Mouse (Mus musculus) CD4-positive helper T cell, adult 2 months (primary cell): ENCODE results near the gene Zc2hc1b.

Experiments
- DNase-seq: peaks from one replicate; pipeline ENCODE4 v3.0.0-alpha.2; 2012; ENCODE audit warnings: low read depth, missing footprints, low spot score

Gene Zc2hc1b

DNA sequence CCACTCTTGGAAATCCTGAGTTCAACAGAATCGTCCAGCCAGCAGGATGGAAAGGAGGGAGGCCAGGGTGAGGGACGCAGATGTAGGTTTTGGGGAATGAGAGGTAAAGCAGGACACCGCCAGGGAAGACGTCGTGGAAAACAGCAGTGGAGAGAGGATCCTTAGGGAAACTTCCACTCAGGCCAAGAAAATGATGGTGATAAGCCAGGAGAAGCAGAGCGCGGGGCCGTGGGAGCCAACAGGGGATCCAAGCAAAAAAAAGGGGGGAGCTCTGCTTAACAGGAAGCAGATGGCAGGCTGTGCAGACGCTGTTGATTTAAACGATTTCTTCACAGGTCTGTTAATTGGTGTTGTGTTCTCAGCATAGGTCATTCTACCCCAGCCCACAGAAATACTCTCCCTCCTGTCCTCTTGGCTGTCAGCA lies 5.0 kb downstream of the Zc2hc1b start:
- DNase-seq = no peak

DNA sequence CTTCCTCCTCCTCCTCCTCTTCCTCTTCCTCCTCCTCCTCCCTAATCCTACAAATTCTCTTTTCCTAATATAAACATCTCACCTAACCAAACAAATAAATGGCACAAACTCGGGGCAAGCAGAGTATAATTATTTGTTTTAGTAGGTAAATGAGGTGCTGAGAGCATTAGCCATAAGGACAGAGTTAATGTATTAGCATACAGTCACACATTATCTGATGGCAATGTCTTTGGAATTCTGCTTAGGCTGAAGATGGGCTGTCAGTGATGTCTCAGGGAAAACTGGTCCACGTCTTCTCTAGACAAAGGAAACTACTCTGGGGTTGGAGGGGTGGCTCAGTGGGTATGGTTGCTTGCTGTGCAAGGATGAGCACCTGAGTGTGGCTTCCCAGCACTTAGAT lies 6.4 kb downstream of the Zc2hc1b start:
- no peak for DNase-seq

DNA sequence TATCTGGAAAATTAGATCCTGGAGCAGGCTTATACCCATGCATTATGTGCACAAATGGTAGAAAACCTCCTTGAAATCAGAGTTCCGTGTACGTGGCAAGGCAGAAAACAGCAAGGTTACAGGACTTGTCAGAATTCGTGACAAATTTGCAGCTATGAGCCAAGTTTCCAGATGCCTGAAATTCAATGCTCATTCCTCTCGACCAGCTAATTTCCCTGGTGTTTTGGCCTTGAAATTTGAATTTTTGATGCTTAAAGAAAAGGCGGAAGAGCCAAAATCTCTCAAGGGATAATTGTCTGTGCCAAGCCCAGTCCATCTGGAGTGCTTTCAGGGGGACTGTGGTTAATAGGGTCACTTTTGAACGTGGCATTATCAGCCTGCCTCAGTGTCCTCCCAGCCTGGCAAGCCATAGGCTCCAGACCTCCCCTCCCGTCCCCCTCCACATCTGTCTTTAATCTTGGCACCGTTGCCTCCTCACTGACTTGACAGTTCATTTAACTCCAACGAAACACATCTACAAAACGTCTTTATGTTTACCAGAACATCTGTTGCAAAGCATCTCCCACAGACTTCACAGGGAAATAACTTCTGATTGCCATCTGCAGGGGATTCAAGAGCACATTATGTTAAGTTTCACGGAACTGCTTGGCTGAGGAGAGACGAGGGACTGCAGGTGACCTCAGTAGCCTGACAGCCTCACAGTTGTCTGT lies 6.9 kb downstream of the Zc2hc1b start:
- DNase-seq = no peak

GRCm38 (mm10) chr10:13168461-13168860 lies 9.4 kb downstream of the Zc2hc1b start:
- no peak for DNase-seq

GRCm38 (mm10) chr10:13162031-13162430 lies 15.8 kb downstream of the Zc2hc1b start:
- DNase-seq = no peak

- no peak for DNase-seq
These were observed 16.9 kb downstream of the Zc2hc1b start for GRCm38 (mm10) chr10:13160913-13161312.

- DNase-seq = no peak
These were observed 22.4 kb downstream of the Zc2hc1b start for GRCm38 (mm10) chr10:13155377-13155776.

- no peak for DNase-seq
These were observed 24.9 kb downstream of the Zc2hc1b start for GRCm38 (mm10) chr10:13152811-13153364.

DNA sequence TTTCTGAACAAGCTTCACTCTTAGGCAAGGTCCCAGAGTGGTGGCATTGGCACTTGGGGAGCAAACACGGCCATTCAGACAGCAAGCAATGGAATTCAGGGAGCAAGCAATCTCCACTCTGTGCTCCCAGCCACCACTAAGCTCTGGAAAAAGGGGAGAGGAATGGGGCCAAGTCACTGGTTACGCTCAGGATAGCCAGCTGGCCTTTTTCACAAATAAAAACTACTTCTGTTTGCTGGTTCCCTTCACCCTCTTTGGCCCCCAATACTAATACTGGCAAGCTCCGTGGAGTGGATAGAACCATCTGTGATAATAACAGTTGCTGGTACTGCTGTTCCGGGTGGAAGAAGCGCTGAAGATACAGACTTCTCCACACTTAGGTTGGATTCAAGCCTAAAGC lies 26.5 kb downstream of the Zc2hc1b start:
- DNase-seq = no peak

GRCm38 (mm10) chr10:13150435-13150834 lies 27.4 kb downstream of the Zc2hc1b start:
- DNase-seq = no peak

DNA sequence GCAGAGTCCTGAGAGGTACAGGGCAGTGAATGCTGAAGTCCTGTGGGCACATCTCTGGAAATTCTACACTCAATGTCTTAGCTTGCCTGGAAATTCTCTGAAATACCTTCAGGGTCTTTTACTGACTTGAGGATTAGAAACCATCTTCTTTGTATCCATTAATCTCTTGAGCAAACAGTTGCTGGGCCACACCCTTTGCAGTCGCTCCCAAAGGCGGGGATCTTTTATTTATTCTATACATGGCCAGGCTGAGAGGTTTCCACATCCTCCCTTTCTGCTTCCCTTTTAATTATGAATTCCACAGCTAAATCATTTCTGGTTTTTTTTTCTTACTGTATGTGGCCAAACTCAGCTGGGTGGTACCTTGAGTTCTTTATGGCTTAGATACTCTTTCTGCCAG lies 37.4 kb downstream of the Zc2hc1b start:
- DNase-seq = no peak

DNA sequence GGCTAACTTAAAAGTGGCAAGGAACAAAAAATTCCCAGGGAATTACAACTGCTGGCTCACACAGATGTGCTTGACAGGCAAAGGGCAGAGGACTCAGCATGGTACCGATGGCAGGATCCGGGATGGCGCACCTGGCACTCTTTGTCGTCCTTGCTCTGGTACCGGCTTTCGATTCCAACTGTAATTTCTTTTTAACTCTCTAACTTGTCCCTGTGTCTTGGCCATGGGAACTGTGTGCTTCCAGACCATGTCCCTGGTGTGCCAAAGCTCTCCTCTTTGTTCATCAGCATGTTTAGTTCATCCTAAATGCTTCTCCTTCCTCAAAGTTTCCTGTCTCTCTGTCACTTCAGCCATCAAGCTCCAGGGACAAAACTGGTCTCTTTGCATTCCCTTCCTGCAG lies 39.9 kb downstream of the Zc2hc1b start:
- no peak for DNase-seq

GRCm38 (mm10) chr10:13135751-13136150 lies 42.1 kb downstream of the Zc2hc1b start:
- no peak for DNase-seq

DNA sequence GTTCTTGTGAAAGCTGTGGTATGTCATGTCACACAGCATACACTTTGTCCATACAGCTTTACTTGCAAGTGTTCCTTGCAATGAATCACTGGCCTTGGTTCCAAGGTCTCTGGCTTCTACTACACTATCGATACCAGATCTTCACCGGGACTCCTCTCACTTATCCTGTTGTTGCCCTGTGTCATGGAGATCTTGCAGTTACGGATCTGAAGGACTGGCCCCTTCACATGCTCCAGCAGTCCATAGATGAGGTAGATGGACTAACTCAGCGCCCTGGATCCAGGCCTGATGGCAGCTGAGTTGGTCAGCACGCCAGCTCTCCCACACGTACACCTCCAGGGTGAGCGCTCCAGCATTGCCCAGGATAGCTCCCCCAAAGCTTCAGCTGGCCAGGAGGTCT lies 42.5 kb downstream of the Zc2hc1b start:
- no peak for DNase-seq

GRCm38 (mm10) chr10:13133850-13134249 lies 44.0 kb downstream of the Zc2hc1b start:
- DNase-seq = no peak

GRCm38 (mm10) chr10:13127946-13128345 lies 49.9 kb downstream of the Zc2hc1b start:
- no peak for DNase-seq

- DNase-seq = no peak
These were observed 50.5 kb downstream of the Zc2hc1b start for GRCm38 (mm10) chr10:13127335-13127734.

DNA sequence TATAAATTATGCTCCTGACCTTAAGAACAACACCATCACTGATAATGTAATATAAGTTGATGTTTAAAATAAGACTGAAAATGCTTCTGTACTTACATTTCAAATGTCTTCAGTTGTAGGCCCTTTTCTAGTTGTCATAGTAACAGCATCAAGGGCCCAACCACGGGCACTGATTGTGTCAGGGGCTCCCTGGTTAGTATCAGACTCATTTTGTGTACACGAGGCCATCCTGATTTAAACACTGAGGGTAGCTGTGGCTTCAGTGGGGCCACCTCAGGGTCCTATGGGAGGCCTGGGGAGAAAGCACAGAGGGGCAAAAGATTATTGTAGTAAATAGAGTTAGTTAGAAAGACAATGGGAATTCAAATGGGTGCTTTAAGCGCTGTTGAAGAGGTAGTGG lies 52.0 kb downstream of the Zc2hc1b start:
- no peak for DNase-seq

DNA sequence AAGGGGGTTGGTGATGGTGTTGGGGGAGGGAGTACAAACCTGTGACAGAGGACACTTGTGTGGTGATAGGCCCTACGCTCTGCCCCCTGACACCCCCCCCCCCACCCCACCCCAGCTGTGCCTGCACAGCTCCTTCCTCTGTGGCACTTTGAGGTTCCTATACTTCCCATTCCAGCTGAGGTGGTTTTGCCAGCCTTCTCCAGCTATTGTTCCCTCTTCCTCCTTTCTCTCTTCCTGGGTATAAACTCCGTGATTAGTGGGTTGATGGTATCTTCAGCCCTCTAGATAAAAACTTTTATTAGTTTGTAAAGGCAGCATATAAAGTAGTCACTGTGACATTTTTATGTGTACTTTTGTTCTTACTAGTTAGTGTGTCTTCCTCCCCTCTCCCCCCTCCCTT lies 58.5 kb downstream of the Zc2hc1b start:
- no peak for DNase-seq

DNA sequence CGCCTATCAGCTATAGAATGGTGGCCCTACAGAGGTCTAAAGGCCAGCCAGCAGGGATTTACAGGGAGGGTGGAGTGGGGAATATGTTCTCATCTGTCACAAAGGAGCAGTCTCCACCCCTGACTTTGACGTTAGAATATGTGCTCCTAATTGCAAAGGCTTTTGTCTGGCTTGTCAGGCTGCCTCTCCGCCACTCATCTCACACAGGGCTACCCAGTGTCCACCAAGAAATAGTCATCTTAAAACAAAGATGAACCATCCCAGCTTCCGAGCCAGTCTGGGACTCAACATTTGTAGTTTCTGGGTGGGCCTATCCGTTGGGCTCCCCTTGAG lies 59.1 kb downstream of the Zc2hc1b start:
- DNase-seq = no peak

GRCm38 (mm10) chr10:13118024-13118769 lies 59.6 kb downstream of the Zc2hc1b start:
- DNase-seq = no peak

DNA sequence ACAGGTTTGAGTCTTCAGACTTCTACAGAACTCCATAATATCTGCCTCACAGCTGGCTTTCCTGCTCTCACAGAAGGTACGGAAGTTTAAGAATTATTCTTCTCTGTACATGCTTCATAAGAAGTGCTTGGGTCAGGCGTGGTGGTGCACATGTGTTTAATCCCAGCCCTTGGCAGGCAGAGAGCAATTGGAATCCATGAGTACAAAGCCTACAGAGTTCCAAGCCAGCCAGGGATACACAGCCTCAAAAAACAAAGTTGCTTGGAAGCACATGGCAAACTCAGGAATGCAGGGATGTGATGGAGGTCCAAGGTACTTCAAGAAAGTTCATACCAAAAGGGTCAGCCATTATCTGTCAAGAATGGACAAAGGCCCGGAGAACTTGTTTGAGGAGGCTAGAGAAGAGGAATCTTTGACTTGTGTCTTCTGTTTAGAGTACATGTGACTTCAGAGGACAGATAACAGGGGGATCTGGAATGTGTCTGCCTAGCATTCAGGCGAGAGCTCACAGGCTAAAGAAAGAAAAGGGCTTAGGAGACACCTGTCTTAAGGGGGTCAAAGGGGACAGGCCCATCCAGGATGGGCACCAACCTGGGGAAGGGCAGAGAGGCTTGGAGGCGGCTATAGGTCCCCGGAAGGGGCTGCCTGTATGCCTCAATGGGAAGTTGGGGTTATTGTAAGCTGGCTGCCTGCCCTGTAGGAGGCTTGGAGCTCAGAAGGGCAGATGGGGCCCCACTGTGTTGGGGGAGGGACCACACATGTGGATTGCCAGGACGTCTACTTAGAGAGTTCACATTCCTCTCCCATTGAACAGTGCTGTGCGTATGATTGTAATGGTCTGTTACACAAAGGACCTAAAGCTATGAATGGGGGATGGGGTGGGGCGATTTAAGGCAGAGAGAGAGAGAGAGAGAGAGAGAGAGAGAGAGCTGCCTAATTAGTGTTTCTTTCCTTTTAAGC lies 60.8 kb downstream of the Zc2hc1b start:
- DNase-seq = no peak
